Mouse (Mus musculus): ENCODE measurements at regions not wholly inside any gene's neighbourhood (a gene's known extent, or its start where the extent isn't known, plus 50 kb on each side); places are given as distances from the start of the nearest gene placed in this dataset.

- no peak overlapping the region for H3K27ac ChIP-seq
- no peak for ATAC-seq (replicated peaks; ENCODE audit: insufficient number of reproducible peaks, insufficient read depth, low FRiP score, low read depth)
These were observed 173.6 kb upstream of the Irf2bp2 start for GRCm38 (mm10) chr8:126767341-126767740.

GRCm38 (mm10) chr8:126765693-126766238, 172.0 kb upstream of the Irf2bp2 start:
- Histone ChIP-seq H3K9ac (no peak overlapping the region), H3K9me3 (replicated peaks) (no peaks in the 10 kb centered on the region), H3K36me3 (no peaks in the 10 kb centered on the region), H3K4me1 (replicated peaks) (peaks cover 10% of the 10 kb centered on the region), H3K4me2 (no peak overlapping the region), H3K4me3 (no peak overlapping the region), H3K27me3 (no peaks in the 10 kb centered on the region), H3K27ac (no peak overlapping the region)
- no peak for ATAC-seq (replicated peaks; ENCODE audit: insufficient number of reproducible peaks, insufficient read depth, low FRiP score, low read depth)
- 76% methylated on average over 6 of the region's 6 CpGs for WGBS

More at GRCm38 (mm10) chr8:126767341-126767740, 173.6 kb upstream of the Irf2bp2 start:
- Histone ChIP-seq H3K36me3 (no peaks in the 10 kb centered on the region), H3K9ac (no peak overlapping the region), H3K4me1 (replicated peaks) (peaks cover 10% of the 10 kb centered on the region), H3K4me3 (no peak overlapping the region), H3K27me3 (no peaks in the 10 kb centered on the region), H3K4me2 (no peak overlapping the region), H3K9me3 (replicated peaks) (no peaks in the 10 kb centered on the region)
- WGBS, result 63% methylated on average over 3 of the region's 3 CpGs

GRCm38 (mm10) chr8:126763600-126763999, 169.8 kb upstream of the Irf2bp2 start:
- H3K27me3 ChIP-seq, result no peaks in the 10 kb centered on the region
- ATAC-seq (replicated peaks; ENCODE audit: insufficient number of reproducible peaks, insufficient read depth, low FRiP score, low read depth), result no peak
- no peaks in the 10 kb centered on the region for H3K36me3 ChIP-seq
- no peak overlapping the region for H3K4me2 ChIP-seq
- no peak overlapping the region for H3K27ac ChIP-seq
- no peak overlapping the region for H3K9ac ChIP-seq
- 75% methylated on average over 7 of the region's 7 CpGs for WGBS
- H3K9me3 ChIP-seq (replicated peaks), result no peaks in the 10 kb centered on the region
- H3K4me3 ChIP-seq, result no peak overlapping the region
- H3K4me1 ChIP-seq (replicated peaks), result peaks cover 19% of the 10 kb centered on the region

- Histone ChIP-seq H3K9me3 (replicated peaks) (no peaks in the 10 kb centered on the region), H3K36me3 (no peaks in the 10 kb centered on the region), H3K9ac (no peak overlapping the region), H3K4me3 (no peak overlapping the region), H3K27ac (no peak overlapping the region), H3K27me3 (no peaks in the 10 kb centered on the region), H3K4me2 (no peak overlapping the region), H3K4me1 (replicated peaks) (peaks cover 28% of the 10 kb centered on the region)
- WGBS, result 61% methylated on average over 7 of the region's 7 CpGs
- ATAC-seq (replicated peaks; ENCODE audit: insufficient number of reproducible peaks, insufficient read depth, low FRiP score, low read depth), result 0 out of 2 replicates have a peak, but pooled peaks have one; percentile 20
These were observed 165.9 kb upstream of the Irf2bp2 start for GRCm38 (mm10) chr8:126759711-126760110.

- no peaks in the 10 kb centered on the region for H3K9me3 ChIP-seq (replicated peaks)
- no peaks in the 10 kb centered on the region for H3K36me3 ChIP-seq
- H3K27ac ChIP-seq, result peak overlapping the region; percentile 79
- no peak overlapping the region for H3K4me3 ChIP-seq
- peaks cover 23% of the 10 kb centered on the region for H3K4me1 ChIP-seq (replicated peaks)
- H3K27me3 ChIP-seq, result no peaks in the 10 kb centered on the region
- H3K9ac ChIP-seq, result no peak overlapping the region
- WGBS, result 86% methylated on average over 4 of the region's 4 CpGs
- H3K4me2 ChIP-seq, result no peak overlapping the region
- ATAC-seq (replicated peaks; ENCODE audit: insufficient number of reproducible peaks, insufficient read depth, low FRiP score, low read depth), result no peak
These were observed 165.2 kb upstream of the Irf2bp2 start for GRCm38 (mm10) chr8:126758951-126759350.

- whole genome bisulfite sequencing, result 48% methylated on average over 12 of the region's 12 CpGs
- H3K36me3 ChIP-seq, result no peaks in the 10 kb centered on the region
- ATAC-seq (replicated peaks; ENCODE audit: insufficient number of reproducible peaks, insufficient read depth, low FRiP score, low read depth), result peak; percentile 59; the same call in 1 of the 2 replicates
- H3K27ac ChIP-seq, result peak overlapping the region; percentile 79
- no peak overlapping the region for H3K4me3 ChIP-seq
- H3K9ac ChIP-seq, result no peak overlapping the region
- no peak overlapping the region for H3K4me2 ChIP-seq
- H3K4me1 ChIP-seq (replicated peaks), result peaks cover 18% of the 10 kb centered on the region
- no peaks in the 10 kb centered on the region for H3K9me3 ChIP-seq (replicated peaks)
- H3K27me3 ChIP-seq, result no peaks in the 10 kb centered on the region
These were observed 164.4 kb upstream of the Irf2bp2 start for GRCm38 (mm10) chr8:126757951-126758757.

GRCm38 (mm10) chr8:126756300-126757097, 162.7 kb upstream of the Irf2bp2 start:
- Histone ChIP-seq H3K9me3 (replicated peaks) (no peaks in the 10 kb centered on the region), H3K4me3 (no peak overlapping the region), H3K27ac (no peak overlapping the region), H3K36me3 (no peaks in the 10 kb centered on the region), H3K4me1 (replicated peaks) (peaks cover 18% of the 10 kb centered on the region), H3K4me2 (no peak overlapping the region), H3K9ac (no peak overlapping the region), H3K27me3 (no peaks in the 10 kb centered on the region)
- ATAC-seq (replicated peaks; ENCODE audit: insufficient number of reproducible peaks, insufficient read depth, low FRiP score, low read depth), result no peak
- 80% methylated on average over 8 of the region's 8 CpGs for WGBS

- Histone ChIP-seq H3K4me3 (no peak overlapping the region), H3K27ac (no peak overlapping the region), H3K4me2 (no peak overlapping the region), H3K4me1 (replicated peaks) (peaks cover 18% of the 10 kb centered on the region), H3K27me3 (no peaks in the 10 kb centered on the region), H3K9me3 (replicated peaks) (no peaks in the 10 kb centered on the region), H3K36me3 (no peaks in the 10 kb centered on the region), H3K9ac (no peak overlapping the region)
- ATAC-seq (replicated peaks; ENCODE audit: insufficient number of reproducible peaks, insufficient read depth, low FRiP score, low read depth), result no peak
- 77% methylated on average over 5 of the region's 5 CpGs for WGBS
These were observed 161.9 kb upstream of the Irf2bp2 start for GRCm38 (mm10) chr8:126755669-126756068.

GRCm38 (mm10) chr8:126754361-126754809, 160.6 kb upstream of the Irf2bp2 start:
- H3K9ac ChIP-seq, result no peak overlapping the region
- no peak overlapping the region for H3K4me3 ChIP-seq
- no peak for ATAC-seq (replicated peaks; ENCODE audit: insufficient number of reproducible peaks, insufficient read depth, low FRiP score, low read depth)
- no peak overlapping the region for H3K27ac ChIP-seq
- H3K4me1 ChIP-seq (replicated peaks), result peaks cover 12% of the 10 kb centered on the region
- H3K9me3 ChIP-seq (replicated peaks), result no peaks in the 10 kb centered on the region
- WGBS, result 85% methylated on average over 8 of the region's 8 CpGs
- H3K36me3 ChIP-seq, result no peaks in the 10 kb centered on the region
- H3K4me2 ChIP-seq, result no peak overlapping the region
- H3K27me3 ChIP-seq, result no peaks in the 10 kb centered on the region

GRCm38 (mm10) chr8:126753059-126753855, 159.5 kb upstream of the Irf2bp2 start:
- H3K9me3 ChIP-seq (replicated peaks), result no peaks in the 10 kb centered on the region

More at GRCm38 (mm10) chr8:126753059-126753855, 159.5 kb upstream of the Irf2bp2 start:
- no peak for ATAC-seq (replicated peaks; ENCODE audit: insufficient number of reproducible peaks, insufficient read depth, low FRiP score, low read depth)
- Histone ChIP-seq H3K4me2 (no peak overlapping the region), H3K9ac (no peak overlapping the region), H3K27ac (no peak overlapping the region), H3K4me1 (replicated peaks) (peaks cover 5% of the 10 kb centered on the region), H3K4me3 (no peak overlapping the region), H3K27me3 (no peaks in the 10 kb centered on the region), H3K36me3 (no peaks in the 10 kb centered on the region)
- WGBS, result 78% methylated on average over 4 of the region's 4 CpGs

Data from heart, embryonic 15.5 days (tissue).